Mouse (Mus musculus): ENCODE data around the gene Tnfsfm13. TPM values are rescaled to one million over a fixed set of nuclear protein-coding genes. Genes with fewer than 3 reads are reported as not detected.
A peak's percentile ranks its signal among the peaks of the same experiment; 100 is the strongest.
"Not testable (repeated sequence)": the region's sequence is repeated elsewhere in the genome, so short reads cannot be mapped to it uniquely, and the experiment has no call there.

Gene Tnfsfm13
- polyA plus RNA-seq (2021), result 7.2 TPM

GRCm38 (mm10) chr11:69695361-69696181 is at the start of gene Tnfsfm13, which contains the start of gene Tnfsf12:
Gene Tnfsfm13 (minus strand): TSS chr11:69696098.
Gene Tnfsf12 (minus strand): TSS chr11:69695849.
- no peak for TF ChIP-seq CTCF (IDR thresholded peaks at IDR 0.05)
- in situ Hi-C loops (cut with MboI; ENCODE audit: low pct_unique_long_range_greater_than_20kb), result no loop called here
- ChIA-PET POLR2A (interaction anchor here (1.2 kb wide), 1 partner anchor 62 kb away, joined by 3 read pairs; no protein-coding TSS in a partner anchor), CTCF (no interaction called here)
- no peak for DNase-seq (ENCODE audit: low read depth, low spot score)
- H3K27me3 ChIP-seq, result no peaks in the 10 kb centered on the region
- peak; percentile 46 for ATAC-seq

- DNase-seq (ENCODE audit: low read depth, low spot score); POLR2A ChIA-PET: not testable (repeated sequence)
- CTCF ChIA-PET, result interaction anchor here (1.0 to 1.6 kb wide), 3 partner anchors 14 to 203 kb away, joined by 3 to 5 read pairs (median 4); no protein-coding TSS in a partner anchor
These were observed 35.5 kb upstream of the Tnfsfm13 start for GRCm38 (mm10) chr11:69731408-69731807.

GRCm38 (mm10) chr11:69729063-69729462 is 33.2 kb upstream of the Tnfsfm13 start:
- no peak for ATAC-seq
- no peak for DNase-seq (ENCODE audit: low read depth, low spot score)
- TF ChIP-seq CTCF (IDR thresholded peaks at IDR 0.05), result peak; percentile 85
- CTCF ChIA-PET, result interaction anchor here (0.7 to 1.4 kb wide), 4 partner anchors 11 to 47 kb away, joined by 3 to 5 read pairs (median 4); partner anchors contain the start of gene Senp3
- no peaks in the 10 kb centered on the region for H3K27me3 ChIP-seq
- in situ Hi-C loops (cut with MboI; ENCODE audit: low pct_unique_long_range_greater_than_20kb), result no loop called here
- POLR2A ChIA-PET, result no interaction called here

More at GRCm38 (mm10) chr11:69731408-69731807, 35.5 kb upstream of the Tnfsfm13 start:
- ATAC-seq; in situ Hi-C loops (cut with MboI; ENCODE audit: low pct_unique_long_range_greater_than_20kb); H3K27me3 ChIP-seq: not testable (repeated sequence)

GRCm38 (mm10) chr11:69725951-69726350 is 30.1 kb upstream of the Tnfsfm13 start:
- ATAC-seq (no peak), DNase-seq (ENCODE audit: low read depth, low spot score) (no peak)
- no peaks in the 10 kb centered on the region for H3K27me3 ChIP-seq
- POLR2A ChIA-PET, result no interaction called here
- CTCF ChIA-PET, result interaction anchor here (1.4 kb wide), 1 partner anchor 27 kb away, joined by 3 read pairs; no protein-coding TSS in a partner anchor
- in situ Hi-C loops (cut with MboI; ENCODE audit: low pct_unique_long_range_greater_than_20kb), result no loop called here
- no peak for TF ChIP-seq CTCF (IDR thresholded peaks at IDR 0.05)

GRCm38 (mm10) chr11:69723074-69723473 is 27.2 kb upstream of the Tnfsfm13 start:
- TF ChIP-seq CTCF (IDR thresholded peaks at IDR 0.05), result no peak
- DNase-seq (ENCODE audit: low read depth, low spot score), result no peak
- no peak for ATAC-seq
- H3K27me3 ChIP-seq, result no peaks in the 10 kb centered on the region
- POLR2A ChIA-PET, result interaction anchor here (0.7 kb wide), 1 partner anchor 194 kb away, joined by 4 read pairs; no protein-coding TSS in a partner anchor
- in situ Hi-C loops (cut with MboI; ENCODE audit: low pct_unique_long_range_greater_than_20kb), result no loop called here
- CTCF ChIA-PET, result interaction anchor here (0.7 to 1.3 kb wide), 3 partner anchors 9 to 41 kb away, joined by 3 to 5 read pairs (median 3); partner anchors contain the start of gene Senp3

- CTCF ChIA-PET, result no interaction called here
- DNase-seq (ENCODE audit: low read depth, low spot score) (no peak), ATAC-seq (no peak)
- no peaks in the 10 kb centered on the region for H3K27me3 ChIP-seq
- no peak for TF ChIP-seq CTCF (IDR thresholded peaks at IDR 0.05)
- in situ Hi-C loops (cut with MboI; ENCODE audit: low pct_unique_long_range_greater_than_20kb), result no loop called here
- POLR2A ChIA-PET, result no interaction called here
These were observed 25.0 kb upstream of the Tnfsfm13 start for GRCm38 (mm10) chr11:69720852-69721251.

GRCm38 (mm10) chr11:69719423-69719822 is 23.5 kb upstream of the Tnfsfm13 start:
- ATAC-seq, result no peak
- ChIA-PET CTCF (interaction anchor here (6.8 kb wide), 1 partner anchor 35 kb away, joined by 51 read pairs; the partner anchor contains the start of genes Senp3 and Tnfsf13), POLR2A (interaction anchor here (0.7 kb wide), 1 partner anchor 119 kb away, joined by 4 read pairs; the partner anchor contains the start of gene Tmem256)
- TF ChIP-seq CTCF (IDR thresholded peaks at IDR 0.05), result peak; percentile 62
- in situ Hi-C loops (cut with MboI; ENCODE audit: low pct_unique_long_range_greater_than_20kb), result loop anchor here (5.0 kb wide), 1 partner anchor 37 kb away; the partner anchor contains the start of gene Senp3
- H3K27me3 ChIP-seq, result no peaks in the 10 kb centered on the region
- DNase-seq (ENCODE audit: low read depth, low spot score), result no peak

GRCm38 (mm10) chr11:69718661-69719060 is 22.8 kb upstream of the Tnfsfm13 start:
- no peak for DNase-seq (ENCODE audit: low read depth, low spot score)

GRCm38 (mm10) chr11:69716953-69717352 is 21.1 kb upstream of the Tnfsfm13 start:
- no peaks in the 10 kb centered on the region for H3K27me3 ChIP-seq
- in situ Hi-C loops (cut with MboI; ENCODE audit: low pct_unique_long_range_greater_than_20kb), result loop anchor here (5.0 kb wide), 1 partner anchor 35 kb away; the partner anchor contains the start of gene Senp3
- POLR2A ChIA-PET, result interaction anchor here (0.7 kb wide), 1 partner anchor 119 kb away, joined by 3 read pairs; no protein-coding TSS in a partner anchor
- CTCF ChIA-PET, result interaction anchor here (1.0 to 6.8 kb wide), 7 partner anchors 10 to 39 kb away, joined by 3 to 51 read pairs (median 4); partner anchors contain the start of genes Senp3 and Tnfsf13
- TF ChIP-seq CTCF (IDR thresholded peaks at IDR 0.05), result peak; percentile 10
- no peak for ATAC-seq
- no peak for DNase-seq (ENCODE audit: low read depth, low spot score)

More at GRCm38 (mm10) chr11:69718661-69719060, 22.8 kb upstream of the Tnfsfm13 start:
- POLR2A ChIA-PET, result no interaction called here
- CTCF ChIA-PET, result interaction anchor here (6.8 kb wide), 1 partner anchor 35 kb away, joined by 51 read pairs; the partner anchor contains the start of genes Senp3 and Tnfsf13
- no peaks in the 10 kb centered on the region for H3K27me3 ChIP-seq
- in situ Hi-C loops (cut with MboI; ENCODE audit: low pct_unique_long_range_greater_than_20kb), result loop anchor here (5.0 kb wide), 1 partner anchor 36 kb away; the partner anchor contains the start of gene Senp3
- no peak for TF ChIP-seq CTCF (IDR thresholded peaks at IDR 0.05)
- no peak for ATAC-seq

- POLR2A ChIA-PET, result interaction anchor here (2.3 kb wide), 1 partner anchor 31 kb away, joined by 13 read pairs; the partner anchor contains the start of gene Tnfsf13
- no peak for ATAC-seq
- in situ Hi-C loops (cut with MboI; ENCODE audit: low pct_unique_long_range_greater_than_20kb), result loop anchor here (5.0 kb wide), 1 partner anchor 34 kb away; the partner anchor contains the start of gene Senp3
- no peak for TF ChIP-seq CTCF (IDR thresholded peaks at IDR 0.05)
- CTCF ChIA-PET, result interaction anchor here (1.6 to 6.8 kb wide), 2 partner anchors 32 to 40 kb away, joined by 4 to 51 read pairs; partner anchors contain the start of genes Senp3 and Tnfsf13
- no peak for DNase-seq (ENCODE audit: low read depth, low spot score)
- H3K27me3 ChIP-seq, result no peaks in the 10 kb centered on the region
These were observed 20.0 kb upstream of the Tnfsfm13 start for GRCm38 (mm10) chr11:69715929-69716328.
